Mouse (Mus musculus): Measurements from ENCODE around the gene Ano4. TPM values are rescaled to one million over a fixed set of nuclear protein-coding genes. Genes with fewer than 3 reads are reported as not detected.

The Ano4 gene
- polyA plus RNA-seq, 1 experiment from 2014 or later, result 8.9 TPM

GRCm38 (mm10) chr10:89263396-89263795 is 81.2 kb downstream of the Ano4 start:
- 82% methylated on average over 4 of the region's 4 CpGs for WGBS
- H3K4me2 ChIP-seq (ENCODE audit: low read length), result no peak overlapping the region
- no peak for ATAC-seq (ENCODE audit: low FRiP score, low TSS enrichment)

GRCm38 (mm10) chr10:89257457-89258381 is 86.8 kb downstream of the Ano4 start:
- Histone ChIP-seq H3K9ac (replicated peaks; ENCODE audit: low read length) (peak overlapping the region; percentile 78), H3K27ac (replicated peaks; ENCODE audit: low read depth, low read length) (peak overlapping the region; percentile 85), H3K4me2 (ENCODE audit: low read length) (peak overlapping the region; percentile 76), H3K4me3 (replicated peaks; ENCODE audit: low read depth, low read length) (peak overlapping the region; percentile 60), H3K4me1 (ENCODE audit: control insufficient read depth, insufficient read depth, low read length) (peaks cover 23% of the 10 kb centered on the region), H3K9me3 (ENCODE audit: control insufficient read depth, low read length) (no peaks in the 10 kb centered on the region), H3K36me3 (ENCODE audit: control insufficient read depth, insufficient read depth, low read length) (no peaks in the 10 kb centered on the region), H3K27me3 (ENCODE audit: control insufficient read depth, insufficient read depth, low read length) (no peaks in the 10 kb centered on the region)
- DNase-seq (peak; percentile 72), ATAC-seq (ENCODE audit: low FRiP score, low TSS enrichment) (peak; percentile 77)
- WGBS, result 4% methylated on average over 16 of the region's 16 CpGs

More at GRCm38 (mm10) chr10:89263396-89263795, 81.2 kb downstream of the Ano4 start:
- H3K27me3 ChIP-seq (ENCODE audit: control insufficient read depth, insufficient read depth, low read length), result no peaks in the 10 kb centered on the region
- DNase-seq, result no peak
- no peaks in the 10 kb centered on the region for H3K9me3 ChIP-seq (ENCODE audit: control insufficient read depth, low read length)
- no peak overlapping the region for H3K4me3 ChIP-seq (replicated peaks; ENCODE audit: low read depth, low read length)
- H3K36me3 ChIP-seq (ENCODE audit: control insufficient read depth, insufficient read depth, low read length), result no peaks in the 10 kb centered on the region
- no peak overlapping the region for H3K27ac ChIP-seq (replicated peaks; ENCODE audit: low read depth, low read length)
- peaks cover 3% of the 10 kb centered on the region; the same call in 1 of the 2 replicates for H3K4me1 ChIP-seq (ENCODE audit: control insufficient read depth, insufficient read depth, low read length)
- H3K9ac ChIP-seq (replicated peaks; ENCODE audit: low read length), result no peak overlapping the region

- Histone ChIP-seq H3K27me3 (ENCODE audit: control insufficient read depth, insufficient read depth, low read length) (no peaks in the 10 kb centered on the region), H3K9me3 (ENCODE audit: control insufficient read depth, low read length) (no peaks in the 10 kb centered on the region), H3K4me1 (ENCODE audit: control insufficient read depth, insufficient read depth, low read length) (peaks cover 23% of the 10 kb centered on the region), H3K9ac (replicated peaks; ENCODE audit: low read length) (peak overlapping the region; percentile 78), H3K4me3 (replicated peaks; ENCODE audit: low read depth, low read length) (peak overlapping the region; percentile 60), H3K36me3 (ENCODE audit: control insufficient read depth, insufficient read depth, low read length) (no peaks in the 10 kb centered on the region), H3K4me2 (ENCODE audit: low read length) (peak overlapping the region; percentile 76), H3K27ac (replicated peaks; ENCODE audit: low read depth, low read length) (peak overlapping the region; percentile 85)
- peak; percentile 80 for DNase-seq
- WGBS, result under 1% methylated on average over 17 of the region's 17 CpGs
- ATAC-seq (ENCODE audit: low FRiP score, low TSS enrichment), result peak; percentile 75; the same call in 1 of the 2 replicates
Observed at GRCm38 (mm10) chr10:89256762-89257456, 87.7 kb downstream of the Ano4 start.

GRCm38 (mm10) chr10:89254765-89255164 is 89.8 kb downstream of the Ano4 start:
- Histone ChIP-seq H3K4me1 (ENCODE audit: control insufficient read depth, insufficient read depth, low read length) (peaks cover 23% of the 10 kb centered on the region), H3K27ac (replicated peaks; ENCODE audit: low read depth, low read length) (no peak overlapping the region), H3K9me3 (ENCODE audit: control insufficient read depth, low read length) (no peaks in the 10 kb centered on the region), H3K4me2 (ENCODE audit: low read length) (peak overlapping the region; percentile 33), H3K27me3 (ENCODE audit: control insufficient read depth, insufficient read depth, low read length) (no peaks in the 10 kb centered on the region), H3K36me3 (ENCODE audit: control insufficient read depth, insufficient read depth, low read length) (no peaks in the 10 kb centered on the region), H3K4me3 (replicated peaks; ENCODE audit: low read depth, low read length) (0 out of 2 replicates have a peak overlapping the region, but pooled peaks have one; percentile 2), H3K9ac (replicated peaks; ENCODE audit: low read length) (no peak overlapping the region)
- DNase-seq (peak; percentile 65), ATAC-seq (ENCODE audit: low FRiP score, low TSS enrichment) (no peak)
- 15% methylated on average over 5 of the region's 5 CpGs for WGBS

GRCm38 (mm10) chr10:89253799-89254198 is 90.8 kb downstream of the Ano4 start:
- ATAC-seq (ENCODE audit: low FRiP score, low TSS enrichment), result no peak
- WGBS, result 80% methylated on average over 3 of the region's 3 CpGs
- Histone ChIP-seq H3K4me2 (ENCODE audit: low read length) (no peak overlapping the region), H3K27me3 (ENCODE audit: control insufficient read depth, insufficient read depth, low read length) (no peaks in the 10 kb centered on the region), H3K36me3 (ENCODE audit: control insufficient read depth, insufficient read depth, low read length) (no peaks in the 10 kb centered on the region), H3K9ac (replicated peaks; ENCODE audit: low read length) (no peak overlapping the region), H3K27ac (replicated peaks; ENCODE audit: low read depth, low read length) (no peak overlapping the region), H3K9me3 (ENCODE audit: control insufficient read depth, low read length) (no peaks in the 10 kb centered on the region), H3K4me1 (ENCODE audit: control insufficient read depth, insufficient read depth, low read length) (peaks cover 23% of the 10 kb centered on the region), H3K4me3 (replicated peaks; ENCODE audit: low read depth, low read length) (no peak overlapping the region)
- no peak for DNase-seq

- ATAC-seq (ENCODE audit: low FRiP score, low TSS enrichment) (no peak), DNase-seq (no peak)
- no peak overlapping the region for H3K27ac ChIP-seq (replicated peaks; ENCODE audit: low read depth, low read length)
Observed at GRCm38 (mm10) chr10:89252636-89253035, 91.9 kb downstream of the Ano4 start.

GRCm38 (mm10) chr10:89243808-89244207 is 100.8 kb downstream of the Ano4 start:
- H3K36me3 ChIP-seq (ENCODE audit: control insufficient read depth, insufficient read depth, low read length), result no peaks in the 10 kb centered on the region
- H3K4me3 ChIP-seq (replicated peaks; ENCODE audit: low read depth, low read length), result no peak overlapping the region
- no peak overlapping the region for H3K27ac ChIP-seq (replicated peaks; ENCODE audit: low read depth, low read length)
- no peaks in the 10 kb centered on the region for H3K4me1 ChIP-seq (ENCODE audit: control insufficient read depth, insufficient read depth, low read length)
- H3K9ac ChIP-seq (replicated peaks; ENCODE audit: low read length), result no peak overlapping the region
- 88% methylated on average over 1 of the region's 1 CpGs for WGBS
- H3K9me3 ChIP-seq (ENCODE audit: control insufficient read depth, low read length), result no peaks in the 10 kb centered on the region
- H3K4me2 ChIP-seq (ENCODE audit: low read length), result no peak overlapping the region
- H3K27me3 ChIP-seq (ENCODE audit: control insufficient read depth, insufficient read depth, low read length), result no peaks in the 10 kb centered on the region
- DNase-seq, result no peak
- ATAC-seq (ENCODE audit: low FRiP score, low TSS enrichment), result no peak

More at GRCm38 (mm10) chr10:89252636-89253035, 91.9 kb downstream of the Ano4 start:
- no peak overlapping the region for H3K4me3 ChIP-seq (replicated peaks; ENCODE audit: low read depth, low read length)
- H3K27me3 ChIP-seq (ENCODE audit: control insufficient read depth, insufficient read depth, low read length), result no peaks in the 10 kb centered on the region
- WGBS, result 75% methylated on average over 5 of the region's 5 CpGs
- H3K4me1 ChIP-seq (ENCODE audit: control insufficient read depth, insufficient read depth, low read length), result 0 out of 2 replicates have a peak, but pooled peaks cover 12% of the 10 kb centered on the region
- no peaks in the 10 kb centered on the region for H3K9me3 ChIP-seq (ENCODE audit: control insufficient read depth, low read length)
- no peaks in the 10 kb centered on the region for H3K36me3 ChIP-seq (ENCODE audit: control insufficient read depth, insufficient read depth, low read length)
- no peak overlapping the region for H3K4me2 ChIP-seq (ENCODE audit: low read length)
- H3K9ac ChIP-seq (replicated peaks; ENCODE audit: low read length), result no peak overlapping the region

- Histone ChIP-seq H3K27ac (replicated peaks; ENCODE audit: low read depth, low read length) (no peak overlapping the region), H3K36me3 (ENCODE audit: control insufficient read depth, insufficient read depth, low read length) (no peaks in the 10 kb centered on the region), H3K9ac (replicated peaks; ENCODE audit: low read length) (no peak overlapping the region), H3K27me3 (ENCODE audit: control insufficient read depth, insufficient read depth, low read length) (no peaks in the 10 kb centered on the region), H3K4me3 (replicated peaks; ENCODE audit: low read depth, low read length) (no peak overlapping the region), H3K9me3 (ENCODE audit: control insufficient read depth, low read length) (no peaks in the 10 kb centered on the region), H3K4me1 (ENCODE audit: control insufficient read depth, insufficient read depth, low read length) (no peaks in the 10 kb centered on the region), H3K4me2 (ENCODE audit: low read length) (no peak overlapping the region)
- DNase-seq, result peak; percentile 57
- ATAC-seq (ENCODE audit: low FRiP score, low TSS enrichment), result no peak
- WGBS, result 39% methylated on average over 7 of the region's 7 CpGs
Observed at GRCm38 (mm10) chr10:89224524-89224923, 120.0 kb downstream of the Ano4 start.
